In genomic region chr5:66677411-66678345, GRCm38 (mm10) we compare ENCODE assay signal across 8 mouse cellular contexts. TPM values are rescaled to one million over a fixed set of nuclear protein-coding genes. Genes with fewer than 3 reads are reported as not detected.
DNase-seq lines count a peak whose midpoint lies in the region; ATAC-seq and TF ChIP-seq lines count a peak whose summit lies in the region.
"Had no signal": no experiment of that assay in that cellular context is flagged by ENCODE, and none has a peak within 500 bp of the region (broad histone marks: within the 10 kb centered on the region; RNA-seq: fewer than 3 reads in every experiment).

No protein-coding gene starts in this region.

- 71% methylated on average over 21 of the region's 21 CpGs for whole genome bisulfite sequencing in forebrain, embryonic 12.5 days
- WGBS in midbrain, embryonic 13.5 days = 63% methylated on average over 21 of the region's 21 CpGs

- peak overlapping the region; percentile 80 for H3K4me2 ChIP-seq in forebrain, embryonic 12.5 days
- peak overlapping the region; percentile 88 for H3K4me2 ChIP-seq in midbrain, embryonic 13.5 days (replicated peaks)

- no peak for DNase-seq in layer of hippocampus, adult 2 months (ENCODE audit: low spot score in 2 of 2)
- no peak for DNase-seq in layer of hippocampus, adult 9-10 months (ENCODE audit: low spot score)
- peak; percentile 43 for DNase-seq in cerebellum, adult 11-12 months
- DNase-seq in gastrocnemius, postnatal 10 days = no peak
- no peak for DNase-seq in testis, postnatal 10 days (ENCODE audit: low spot score)
- DNase-seq: liver, embryonic 13.5 days had no signal

- peaks cover 41% of the 10 kb centered on the region for H3K4me1 ChIP-seq in forebrain, embryonic 12.5 days
- H3K4me1 ChIP-seq in midbrain, embryonic 13.5 days (replicated peaks) = peaks cover 45% of the 10 kb centered on the region

- no peaks in the 10 kb centered on the region for H3K9me3 ChIP-seq in forebrain, embryonic 12.5 days
- H3K9me3 ChIP-seq in midbrain, embryonic 13.5 days = no peaks in the 10 kb centered on the region
- H3K9me3 ChIP-seq: liver, embryonic 13.5 days had no signal

- ATAC-seq in forebrain, embryonic 12.5 days (ENCODE audit: low FRiP score) = no peak
- ATAC-seq in midbrain, embryonic 13.5 days = no peak

- H3K4me3 ChIP-seq in layer of hippocampus, adult 2 months = peak overlapping the region; percentile 72
- H3K4me3 ChIP-seq in forebrain, embryonic 12.5 days (replicated peaks) = peak overlapping the region; percentile 55
- H3K4me3 ChIP-seq in midbrain, embryonic 13.5 days (replicated peaks) = peak overlapping the region; percentile 91

- peak overlapping the region; percentile 93 for H3K27ac ChIP-seq in layer of hippocampus, adult 2 months
- H3K27ac ChIP-seq in forebrain, embryonic 12.5 days = 0 out of 2 replicates have a peak overlapping the region, but pooled peaks have one; percentile 13
- peak overlapping the region; percentile 89 for H3K27ac ChIP-seq in midbrain, embryonic 13.5 days
- H3K27ac ChIP-seq: liver, embryonic 13.5 days had no signal

- no peak overlapping the region for H3K9ac ChIP-seq in forebrain, embryonic 12.5 days
- peak overlapping the region; percentile 88 for H3K9ac ChIP-seq in midbrain, embryonic 13.5 days (replicated peaks)
- H3K9ac ChIP-seq: liver, embryonic 13.5 days had no signal

- H3K36me3 ChIP-seq in forebrain, embryonic 12.5 days (replicated peaks) = peaks cover 35% of the 10 kb centered on the region
- H3K36me3 ChIP-seq in midbrain, embryonic 13.5 days = peaks cover 33% of the 10 kb centered on the region
- H3K36me3 ChIP-seq: liver, embryonic 13.5 days had no signal

- peak; percentile 75 for TF ChIP-seq CTCF in layer of hippocampus, adult 2 months (conservative IDR thresholded peaks at IDR 0.05)

- H3K27me3 ChIP-seq in forebrain, embryonic 12.5 days = 0 out of 2 replicates have a peak, but pooled peaks cover 7% of the 10 kb centered on the region
- H3K27me3 ChIP-seq in midbrain, embryonic 13.5 days = no peaks in the 10 kb centered on the region

RNA-seq across cellular contexts. Expression of gene Uchl1, which starts 1.8 kb away (rescaled TPM):
- total RNA-seq in layer of hippocampus, adult 2 months (2021) = 100 to 1,000 TPM; 803 to 896 TPM
- 539 and 554 TPM in 2 replicates for polyA plus RNA-seq in forebrain, embryonic 12.5 days (2016; fragmentation: Nextera tagmentation; extraction: Ambion mirVana)
- 1,181 and 1,187 TPM in 2 replicates for polyA plus RNA-seq in midbrain, embryonic 13.5 days (2015; fragmentation: Nextera tagmentation; extraction: Ambion mirVana)
- total RNA-seq in gastrocnemius, postnatal 10 days (2021) = 10 to 100 TPM; 15.0 to 18.4 TPM

RNA-seq across cellular contexts. Expression of gene Apbb2, which starts 59.1 kb away (rescaled TPM):
- total RNA-seq in layer of hippocampus, adult 2 months (2021) = 10 to 100 TPM; 54.5 to 58.6 TPM
- 53.4 and 56.5 TPM in 2 replicates for polyA plus RNA-seq in forebrain, embryonic 12.5 days (2016; fragmentation: Nextera tagmentation; extraction: Ambion mirVana)
- 93.4 and 94.6 TPM in 2 replicates for polyA plus RNA-seq in midbrain, embryonic 13.5 days (2015; fragmentation: Nextera tagmentation; extraction: Ambion mirVana)
- total RNA-seq in gastrocnemius, postnatal 10 days (2021) = 10 to 100 TPM; 55.1 to 56.2 TPM

Comparison
In these comparisons a context has a peak if more than half of its experiments do, and no peak if none do; other contexts are left out.
1. H3K27ac ChIP-seq: peak in every context shown above with its lines; median percentile 93 in layer of hippocampus, adult 2 months; 89 in midbrain, embryonic 13.5 days; 13 in forebrain, embryonic 12.5 days.
2. RNA of gene Uchl1, which starts 1.8 kb away (total RNA-seq): 803 to 896 TPM in layer of hippocampus, adult 2 months; 15.0 to 18.4 TPM in gastrocnemius, postnatal 10 days; every median in the first group is over 10 times any median in the second.
3. Peak in every context shown above with its lines, with median percentiles within 50 percentile points of each other: H3K4me3 ChIP-seq.